Mouse (Mus musculus) limb, embryonic 14.5 days (tissue): Measurements from ENCODE around the gene Hspa1b. TPM values are rescaled to one million over a fixed set of nuclear protein-coding genes. Genes with fewer than 3 reads are reported as not detected.

ENCODE experiments used
- ATAC-seq: fragments of 200-750 bp; cut with Nextera tagmentation; 2 replicates; pipeline ENCODE4 v1.8.0; 2017; ENCODE audit warnings: low read depth, moderate number of reproducible peaks, moderate TSS enrichment; ENCODE audit not compliant: low FRiP score
- DNase-seq: peaks from one replicate; pipeline ENCODE4 v3.0.0-alpha.2; 2015; ENCODE audit warnings: low spot score
- H3K27ac ChIP-seq: fragments of 300-500 bp; sonication (generic); replicated peaks from 2 replicates; pipeline ENCODE4 v1.5.1; 2014; ENCODE audit warnings: low read depth, mild to moderate bottlenecking, low read length, moderate library complexity, mixed read lengths
- H3K27me3 ChIP-seq: fragments of 300-500 bp; sonication (generic); 2 replicates; pipeline ENCODE4 v1.6.1; 2014; ENCODE audit warnings: low read length, mixed read lengths; ENCODE audit not compliant: control insufficient read depth, insufficient read depth
- H3K36me3 ChIP-seq: fragments of 300-500 bp; sonication (generic); 2 replicates; pipeline ENCODE4 v1.6.1; 2014; ENCODE audit warnings: mild to moderate bottlenecking, low read length, moderate library complexity, mixed read lengths; ENCODE audit not compliant: control insufficient read depth, insufficient read depth
- H3K4me1 ChIP-seq: fragments of 300-500 bp; sonication (generic); 2 replicates; pipeline ENCODE4 v1.6.1; 2014; ENCODE audit warnings: antibody characterized with exemption, low read length, mixed read lengths; ENCODE audit not compliant: control insufficient read depth, insufficient read depth
- H3K4me2 ChIP-seq: fragments of 300-500 bp; sonication (generic); replicated peaks from 2 replicates; pipeline ENCODE4 v1.6.1; 2014; ENCODE audit warnings: low read depth, mild to moderate bottlenecking, low read length, moderate library complexity; ENCODE audit not compliant: severe bottlenecking
- H3K4me3 ChIP-seq: fragments of 300-500 bp; sonication (generic); replicated peaks from 2 replicates; pipeline ENCODE4 v1.5.1; 2014; ENCODE audit warnings: low read length
- H3K9ac ChIP-seq: fragments of 300-500 bp; sonication (generic); 2 replicates; pipeline ENCODE4 v1.6.1; 2014; ENCODE audit warnings: mild to moderate bottlenecking, low read depth, low read length, moderate library complexity; ENCODE audit not compliant: severe bottlenecking
- H3K9me3 ChIP-seq: fragments of 300-500 bp; sonication (generic); 2 replicates; pipeline ENCODE4 v1.6.1; 2016; ENCODE audit warnings: low read length; ENCODE audit not compliant: control insufficient read depth
- POLR2A ChIP-seq: fragments of 200-500 bp; IDR thresholded peaks from 2 replicates; pipeline ENCODE4 v1.8.0; 2012; ENCODE audit warnings: inconsistent platforms, mild to moderate bottlenecking, moderate library complexity, borderline replicate concordance; ENCODE audit not compliant: insufficient read depth, insufficient read length; ENCODE audit errors: extremely low read depth
- WGBS: fragments of 180-500 bp; shearing (Covaris S2); extraction: QIAGEN DNeasy Blood & Tissue Kit; methylation state at CpG from one replicate; pipeline ENCODE4 v1.1.7; 2014; 5-methylcytosine and 5-hydroxymethylcytosine counted together
- polyA plus RNA-seq, 2 experiments: library from polyadenylated mRNA; depleted of rRNA in 1 of 2; stranded (reverse) in 1 of 2; unstranded in 1 of 2; fragments of >200 nt; fragmentation: Nextera tagmentation in 1 of 2; extraction: Ambion mirVana in 1 of 2; gene quantifications; 2 replicates each; pipeline versions ENCODE4 v1.2.1 to v1.2.3; 2012 to 2014

Gene Hspa1b
- polyA plus RNA-seq, 2 experiments: 2.2 to 25.6 TPM

GRCm38 (mm10) chr17:34994751-34995150 lies 35.7 kb upstream of the Hspa1b start:
- ATAC-seq (no peak), DNase-seq (no peak)
- Histone ChIP-seq H3K27me3 (no peaks in the 10 kb centered on the region), H3K4me2 (no peak overlapping the region), H3K9me3 (no peaks in the 10 kb centered on the region), H3K36me3 (peaks cover 19% of the 10 kb centered on the region), H3K9ac (no peak overlapping the region), H3K4me1 (peaks cover 4% of the 10 kb centered on the region; the same call in 1 of the 2 replicates), H3K27ac (no peak overlapping the region), H3K4me3 (no peak overlapping the region)
- no peak for TF ChIP-seq POLR2A

- Histone ChIP-seq H3K27me3 (no peaks in the 10 kb centered on the region), H3K27ac (no peak overlapping the region), H3K9me3 (no peaks in the 10 kb centered on the region), H3K4me3 (no peak overlapping the region), H3K4me2 (no peak overlapping the region), H3K9ac (no peak overlapping the region), H3K36me3 (peaks cover 28% of the 10 kb centered on the region), H3K4me1 (peaks cover 8% of the 10 kb centered on the region)
- 80% methylated on average over 2 of the region's 2 CpGs for WGBS
- no peak for TF ChIP-seq POLR2A
- ATAC-seq: no peak
- peak; percentile 14 for DNase-seq
Observed at GRCm38 (mm10) chr17:34984218-34984617, 25.2 kb upstream of the Hspa1b start.

DNA sequence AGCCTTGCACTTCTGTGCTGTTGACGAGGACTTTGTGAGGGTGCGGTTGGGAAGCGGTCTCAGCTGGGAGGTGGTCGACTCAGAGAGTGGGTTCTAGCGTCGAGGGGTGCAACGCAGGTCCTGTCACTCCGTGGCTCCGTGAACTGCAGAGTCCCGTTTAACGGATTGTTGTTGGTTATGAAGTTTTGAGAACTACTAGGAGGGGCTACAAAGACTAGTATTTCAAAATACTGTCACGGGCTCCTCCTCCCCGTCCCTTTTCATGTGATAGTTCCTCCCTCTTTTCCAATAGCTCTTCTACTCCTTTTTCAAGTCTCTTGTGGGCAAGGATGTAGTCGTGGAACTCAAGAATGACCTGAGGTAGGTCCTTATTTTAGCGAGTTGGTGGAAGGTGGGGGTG lies 23.3 kb upstream of the Hspa1b start:
- TF ChIP-seq POLR2A: no peak
- Histone ChIP-seq H3K27ac (peak overlapping the region; percentile 98), H3K9ac (peak overlapping the region; percentile 91), H3K36me3 (peaks cover 21% of the 10 kb centered on the region), H3K4me2 (peak overlapping the region; percentile 66), H3K4me1 (peaks cover 8% of the 10 kb centered on the region), H3K4me3 (peak overlapping the region; percentile 86), H3K27me3 (no peaks in the 10 kb centered on the region), H3K9me3 (no peaks in the 10 kb centered on the region)
- DNase-seq (no peak), ATAC-seq (no peak; the same call in 1 of the 2 replicates)
- under 1% methylated on average over 15 of the region's 15 CpGs for WGBS

GRCm38 (mm10) chr17:34981690-34982180 lies 22.7 kb upstream of the Hspa1b start, which contains the start of gene Lsm2:
TSS of gene Lsm2 (plus strand) at chr17:34981862.
- peak; percentile 25; the same call in 1 of the 2 replicates for TF ChIP-seq POLR2A
- H3K9me3 ChIP-seq: no peaks in the 10 kb centered on the region
- peak within 1 kb of the TSS; percentile 98 for H3K27ac ChIP-seq
- DNase-seq: peak; percentile 94
- H3K4me2 ChIP-seq: peak within 1 kb of the TSS; percentile 66
- H3K9ac ChIP-seq: peak within 1 kb of the TSS; percentile 91
- H3K4me3 ChIP-seq: peak within 1 kb of the TSS; percentile 86
- peak; percentile 96 for ATAC-seq
- H3K27me3 ChIP-seq: no peaks in the 10 kb centered on the region
- peaks cover 8% of the 10 kb centered on the region for H3K4me1 ChIP-seq
- WGBS: under 1% methylated on average over 58 of the region's 58 CpGs
- peaks cover 20% of the 10 kb centered on the region for H3K36me3 ChIP-seq

DNA sequence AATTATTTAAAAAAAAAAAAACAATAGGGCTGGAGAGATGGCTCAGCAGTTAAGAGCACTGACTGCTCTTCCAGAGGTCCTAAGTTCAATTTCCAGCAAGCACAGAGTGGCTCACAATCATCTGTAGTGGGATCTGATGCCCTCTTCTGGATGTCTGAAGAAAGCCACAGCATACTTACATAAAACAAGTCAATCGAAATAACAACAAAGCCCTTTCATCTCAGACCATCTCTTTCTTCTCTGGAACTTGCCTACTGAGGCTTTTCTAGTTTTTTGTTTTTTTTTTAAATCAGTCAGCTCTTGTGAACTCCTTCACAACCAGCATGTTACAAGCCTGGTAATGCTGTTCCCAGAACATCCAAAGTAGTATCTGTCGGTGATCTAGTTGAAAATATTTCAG lies 21.6 kb upstream of the Hspa1b start:
- DNase-seq (peak; percentile 75), ATAC-seq (no peak)
- Histone ChIP-seq H3K27ac (peak overlapping the region; percentile 98; the same call in 1 of the 2 replicates), H3K36me3 (peaks cover 9% of the 10 kb centered on the region), H3K27me3 (no peaks in the 10 kb centered on the region), H3K4me3 (peak overlapping the region; percentile 86), H3K9me3 (no peaks in the 10 kb centered on the region), H3K4me1 (peaks cover 8% of the 10 kb centered on the region), H3K4me2 (peak overlapping the region; percentile 66), H3K9ac (peak overlapping the region; percentile 91)
- TF ChIP-seq POLR2A: no peak
- WGBS: 16% methylated on average over 2 of the region's 2 CpGs
